Mouse (Mus musculus) monocyte, adult 5-6 weeks (primary cell): ENCODE results near the gene Map3k11. TPM values are rescaled to one million over a fixed set of nuclear protein-coding genes. Genes with fewer than 3 reads are reported as not detected.

Experiments
- ATAC-seq: fragments of 153-309, 156-312 bp; replicated peaks from 2 replicates; pipeline ENCODE4 v1.8.0; 2017; ENCODE audit warnings: mild to moderate bottlenecking; ENCODE audit not compliant: low TSS enrichment, insufficient number of reproducible peaks, severe bottlenecking, poor library complexity, low FRiP score
- total RNA-seq: library from RNA; stranded (forward); fragments of 200-1000, 200-491, 200-594 nt; gene quantifications from 3 replicates; pipeline ENCODE4 v1.2.3, GENCODE M21; 2017

The Map3k11 gene
- total RNA-seq, 1 experiment from 2014 or later, result 46.8 TPM

GRCm38 (mm10) chr19:5749476-5749875 lies 60.9 kb downstream of the Map3k11 start:
- ATAC-seq, result no peak

GRCm38 (mm10) chr19:5750951-5751350 lies 62.4 kb downstream of the Map3k11 start:
- no peak for ATAC-seq

- no peak for ATAC-seq
Observed at GRCm38 (mm10) chr19:5751742-5752141, 63.2 kb downstream of the Map3k11 start.

Other genes with a start within 250 kb of the Map3k11 start
- 0.49 to 2.6 TPM (median 2.0 TPM) in 3 replicates for gene Fosl1, start 241.2 kb upstream of the Map3k11 start, total RNA-seq
- gene Ccdc85b, start 230.8 kb upstream of the Map3k11 start, total RNA-seq, result 1.2 to 4.1 TPM (median 3.8 TPM) in 3 replicates
- 71.3 to 104 TPM (median 95.3 TPM) in 3 replicates for gene Fibp, start 228.1 kb upstream of the Map3k11 start, total RNA-seq
- 113 to 416 TPM (median 150 TPM) in 3 replicates for gene Ctsw, start 220.2 kb upstream of the Map3k11 start, total RNA-seq
- 2.0 to 5.9 TPM in 2 of 3 replicates, not detected in the other for gene Efemp2, start 214.8 kb upstream of the Map3k11 start, total RNA-seq
- 8.7 to 20.2 TPM (median 11.6 TPM) in 3 replicates for gene Mus81, start 200.3 kb upstream of the Map3k11 start, total RNA-seq
- gene Cfl1, start 198.3 kb upstream of the Map3k11 start, total RNA-seq, result 931 to 1,266 TPM (median 1,127 TPM) in 3 replicates
- gene 1700020D05Rik, start 185.0 kb upstream of the Map3k11 start, total RNA-seq, result 0.29 TPM in 1 of 3 replicates, not detected in the others
- 2.4 to 6.9 TPM (median 4.7 TPM) in 3 replicates for gene Snx32, start 178.2 kb upstream of the Map3k11 start, total RNA-seq
- gene Ovol1, start 128.1 kb upstream of the Map3k11 start, total RNA-seq, result not detected in 3 replicates
- gene Ap5b1, start 120.7 kb upstream of the Map3k11 start, total RNA-seq, result 13.2 to 18.0 TPM (median 16.1 TPM) in 3 replicates
- gene Rnaseh2c, start 86.9 kb upstream of the Map3k11 start, total RNA-seq, result 71.5 to 138 TPM (median 136 TPM) in 3 replicates
- gene Kat5, start 78.5 kb upstream of the Map3k11 start, total RNA-seq, result 65.5 to 109 TPM (median 99.2 TPM) in 3 replicates
- gene Rela, start 51.3 kb upstream of the Map3k11 start, total RNA-seq, result 58.6 to 89.7 TPM (median 73.2 TPM) in 3 replicates
- 83.5 to 149 TPM (median 83.8 TPM) in 3 replicates for gene Sipa1, start 25.0 kb upstream of the Map3k11 start, total RNA-seq
- gene Pcnx3, start 166 bp downstream of the Map3k11 start, total RNA-seq, result 13.3 to 41.9 TPM (median 22.3 TPM) in 3 replicates
- 1.3 TPM in 2 of 3 replicates, not detected in the other for gene Kcnk7, start 15.6 kb downstream of the Map3k11 start, total RNA-seq
- gene Ehbp1l1, start 37.6 kb downstream of the Map3k11 start, total RNA-seq, result 141 to 192 TPM (median 174 TPM) in 3 replicates
- gene Fam89b, start 40.9 kb downstream of the Map3k11 start, total RNA-seq, result 33.1 to 54.4 TPM (median 45.1 TPM) in 3 replicates
- gene Ltbp3, start 52.2 kb downstream of the Map3k11 start, total RNA-seq, result 1.2 to 9.7 TPM (median 2.2 TPM) in 3 replicates
- gene Scyl1, start 82.7 kb downstream of the Map3k11 start, total RNA-seq, result 37.3 to 55.9 TPM (median 44.9 TPM) in 3 replicates
- 32.8 to 50.6 TPM (median 34.5 TPM) in 3 replicates for gene Frmd8, start 186.5 kb downstream of the Map3k11 start, total RNA-seq
- 64.4 to 73.5 TPM (median 69.7 TPM) in 3 replicates for gene Slc25a45, start 189.1 kb downstream of the Map3k11 start, total RNA-seq
- gene Tigd3, start 205.4 kb downstream of the Map3k11 start, total RNA-seq, result 0.64 to 0.97 TPM (median 0.95 TPM) in 3 replicates
- 50.3 to 76.6 TPM (median 76.0 TPM) in 3 replicates for gene Dpf2, start 224.3 kb downstream of the Map3k11 start, total RNA-seq
- gene Cdc42ep2, start 236.1 kb downstream of the Map3k11 start, total RNA-seq, result 14.7 to 32.1 TPM (median 27.0 TPM) in 3 replicates